Mouse (Mus musculus) embryonic facial prominence, embryonic 14.5 days (tissue): ENCODE measurements at regions not wholly inside any gene's neighbourhood (a gene's known extent, or its start where the extent isn't known, plus 50 kb on each side); places are given as distances from the start of the nearest gene placed in this dataset.
A peak's percentile ranks its signal among the peaks of the same experiment; 100 is the strongest.

Experiments
- ATAC-seq: fragments of 200-750 bp; cut with Nextera tagmentation; 2 replicates; pipeline ENCODE4 v1.8.0; 2017; ENCODE audit warnings: low read depth, moderate number of reproducible peaks, moderate TSS enrichment
- DNase-seq: peaks from one replicate; pipeline ENCODE4 v3.0.0-alpha.2; 2015; ENCODE audit warnings: low spot score
- H3K27ac ChIP-seq: fragments of 300-500 bp; sonication (generic); replicated peaks from 2 replicates; pipeline ENCODE4 v1.5.1; 2014; ENCODE audit warnings: low read depth, mild to moderate bottlenecking, low read length, moderate library complexity
- H3K27me3 ChIP-seq: fragments of 300-500 bp; sonication (generic); replicated peaks from 2 replicates; pipeline ENCODE4 v1.6.1; 2014; ENCODE audit warnings: low read length; ENCODE audit not compliant: control insufficient read depth, insufficient read depth
- H3K36me3 ChIP-seq: fragments of 300-500 bp; sonication (generic); 2 replicates; pipeline ENCODE4 v1.6.1; 2014; ENCODE audit warnings: low read length, mixed read lengths; ENCODE audit not compliant: control insufficient read depth, insufficient read depth
- H3K4me1 ChIP-seq: fragments of 300-500 bp; sonication (generic); 2 replicates; pipeline ENCODE4 v1.6.1; 2014; ENCODE audit warnings: antibody characterized with exemption, low read length; ENCODE audit not compliant: control insufficient read depth, insufficient read depth
- H3K4me2 ChIP-seq: fragments of 300-500 bp; sonication (generic); 2 replicates; pipeline ENCODE4 v1.6.1; 2014; ENCODE audit warnings: low read depth, mild to moderate bottlenecking, low read length, moderate library complexity, mixed read lengths
- H3K4me3 ChIP-seq: fragments of 300-500 bp; sonication (generic); 2 replicates; pipeline ENCODE4 v1.5.1; 2014; ENCODE audit warnings: low read depth, mild to moderate bottlenecking, low read length
- H3K9ac ChIP-seq: fragments of 300-500 bp; sonication (generic); 2 replicates; pipeline ENCODE4 v1.6.1; 2014; ENCODE audit warnings: low read depth, mild to moderate bottlenecking, low read length, moderate library complexity, mixed read lengths
- H3K9me3 ChIP-seq: fragments of 300-500 bp; sonication (generic); 2 replicates; pipeline ENCODE4 v1.6.1; 2016; ENCODE audit warnings: low read length; ENCODE audit not compliant: control insufficient read depth
- WGBS: fragments of 180-500 bp; shearing (Covaris S2); extraction: QIAGEN DNeasy Blood & Tissue Kit; methylation state at CpG from one replicate; pipeline ENCODE4 v1.1.7; 2014; 5-methylcytosine and 5-hydroxymethylcytosine counted together

DNA sequence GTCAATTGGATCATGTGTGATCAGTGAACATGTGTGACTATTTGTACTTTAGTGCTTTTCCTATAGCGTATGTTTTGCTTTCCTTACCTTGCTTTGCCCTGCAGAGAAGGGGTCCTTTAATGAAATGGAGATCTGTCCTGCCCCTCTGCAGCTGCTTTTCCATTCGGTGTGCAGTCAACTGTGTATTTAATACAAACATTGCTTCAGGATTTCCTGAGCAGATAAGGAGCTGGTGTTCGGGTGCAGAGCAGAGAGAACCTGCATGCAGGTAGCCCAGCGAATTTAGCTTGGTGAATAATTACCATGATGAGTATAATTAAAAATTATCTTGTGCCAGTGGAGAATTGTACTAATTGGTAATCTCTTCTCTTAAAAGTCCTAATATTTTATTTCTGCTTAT lies 249.4 kb downstream of the Olfr1505 start:
- H3K9ac ChIP-seq: no peak overlapping the region
- no peaks in the 10 kb centered on the region for H3K36me3 ChIP-seq
- H3K27me3 ChIP-seq: no peaks in the 10 kb centered on the region
- no peak overlapping the region for H3K27ac ChIP-seq
- DNase-seq (no peak), ATAC-seq (no peak)
- WGBS: 40% methylated on average over 4 of the region's 4 CpGs
- no peak overlapping the region for H3K4me2 ChIP-seq
- no peaks in the 10 kb centered on the region for H3K4me1 ChIP-seq
- H3K9me3 ChIP-seq: no peaks in the 10 kb centered on the region
- H3K4me3 ChIP-seq: no peak overlapping the region

DNA sequence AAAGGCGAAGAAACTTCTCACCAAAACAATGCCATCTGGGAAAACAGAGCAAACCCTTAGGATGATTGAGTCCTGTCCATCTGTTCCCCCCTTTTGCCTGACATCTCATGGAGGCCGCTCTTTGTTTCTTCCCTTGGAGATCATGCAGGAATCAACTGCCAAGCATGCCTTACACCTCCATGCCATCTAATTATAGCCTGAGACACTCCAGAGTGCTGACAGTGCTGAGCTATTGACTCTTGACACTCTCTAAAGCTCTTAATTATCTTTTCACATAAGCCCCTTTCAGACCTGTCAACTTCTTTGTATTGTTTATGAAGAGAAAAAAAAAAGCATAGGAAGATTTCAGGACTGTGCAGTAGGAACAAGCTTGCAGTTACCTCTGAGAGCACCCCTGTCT lies 252.4 kb downstream of the Olfr1505 start:
- Histone ChIP-seq H3K9me3 (no peaks in the 10 kb centered on the region), H3K27ac (no peak overlapping the region), H3K4me1 (no peaks in the 10 kb centered on the region), H3K4me2 (no peak overlapping the region), H3K36me3 (no peaks in the 10 kb centered on the region), H3K27me3 (no peaks in the 10 kb centered on the region), H3K4me3 (no peak overlapping the region), H3K9ac (no peak overlapping the region)
- ATAC-seq: no peak
- peak; percentile 13 for DNase-seq
- WGBS: 69% methylated on average over 2 of the region's 2 CpGs

DNA sequence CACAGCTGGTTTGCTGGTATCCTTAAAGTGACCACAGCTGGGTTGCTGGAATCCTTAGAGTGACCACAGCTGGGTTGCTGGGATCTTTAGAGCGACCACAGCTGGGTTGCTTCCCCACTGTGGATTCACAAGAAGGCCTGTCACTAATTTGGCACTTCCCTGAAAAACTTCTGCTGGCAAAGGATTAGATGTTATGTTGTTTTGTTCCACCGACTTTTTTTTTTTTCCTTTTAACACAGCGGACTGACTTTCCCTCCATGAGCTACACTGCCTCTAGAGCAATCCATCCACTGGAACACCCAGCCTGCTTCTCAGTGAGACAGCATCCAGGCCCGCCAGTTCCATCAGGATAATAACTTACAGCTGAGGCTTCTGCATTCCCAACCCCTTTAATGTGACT lies 266.9 kb downstream of the Olfr1505 start:
- Histone ChIP-seq H3K9me3 (no peaks in the 10 kb centered on the region), H3K36me3 (no peaks in the 10 kb centered on the region), H3K4me2 (no peak overlapping the region), H3K9ac (no peak overlapping the region), H3K4me1 (no peaks in the 10 kb centered on the region), H3K4me3 (no peak overlapping the region), H3K27ac (no peak overlapping the region), H3K27me3 (no peaks in the 10 kb centered on the region)
- peak; percentile 92 for DNase-seq
- ATAC-seq: peak; percentile 83
- WGBS: 14% methylated on average over 4 of the region's 4 CpGs

DNA sequence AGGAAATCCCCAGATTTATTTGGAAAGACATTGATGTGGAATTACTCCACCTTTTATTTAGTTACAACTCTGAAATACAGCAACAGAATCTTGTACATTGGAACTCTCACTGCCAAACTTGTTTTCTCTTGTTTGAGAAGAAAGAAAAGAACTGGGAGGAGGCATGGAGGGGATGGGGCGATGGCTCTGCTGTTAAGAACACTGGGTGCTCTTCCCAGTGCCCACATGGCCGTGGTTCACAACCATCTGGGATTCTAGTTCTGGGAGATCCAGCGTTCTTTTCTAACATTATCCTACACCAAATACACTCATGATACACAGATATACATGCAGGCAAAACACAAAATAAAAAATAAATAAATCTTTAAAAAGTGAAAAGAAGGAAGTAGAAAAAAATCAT lies 267.6 kb downstream of the Olfr1505 start:
- DNase-seq (peak; percentile 16), ATAC-seq (no peak)
- 58% methylated on average over 3 of the region's 3 CpGs for WGBS
- Histone ChIP-seq H3K36me3 (no peaks in the 10 kb centered on the region), H3K9me3 (no peaks in the 10 kb centered on the region), H3K4me3 (no peak overlapping the region), H3K27me3 (no peaks in the 10 kb centered on the region), H3K4me1 (no peaks in the 10 kb centered on the region), H3K27ac (no peak overlapping the region), H3K4me2 (no peak overlapping the region), H3K9ac (no peak overlapping the region)

DNA sequence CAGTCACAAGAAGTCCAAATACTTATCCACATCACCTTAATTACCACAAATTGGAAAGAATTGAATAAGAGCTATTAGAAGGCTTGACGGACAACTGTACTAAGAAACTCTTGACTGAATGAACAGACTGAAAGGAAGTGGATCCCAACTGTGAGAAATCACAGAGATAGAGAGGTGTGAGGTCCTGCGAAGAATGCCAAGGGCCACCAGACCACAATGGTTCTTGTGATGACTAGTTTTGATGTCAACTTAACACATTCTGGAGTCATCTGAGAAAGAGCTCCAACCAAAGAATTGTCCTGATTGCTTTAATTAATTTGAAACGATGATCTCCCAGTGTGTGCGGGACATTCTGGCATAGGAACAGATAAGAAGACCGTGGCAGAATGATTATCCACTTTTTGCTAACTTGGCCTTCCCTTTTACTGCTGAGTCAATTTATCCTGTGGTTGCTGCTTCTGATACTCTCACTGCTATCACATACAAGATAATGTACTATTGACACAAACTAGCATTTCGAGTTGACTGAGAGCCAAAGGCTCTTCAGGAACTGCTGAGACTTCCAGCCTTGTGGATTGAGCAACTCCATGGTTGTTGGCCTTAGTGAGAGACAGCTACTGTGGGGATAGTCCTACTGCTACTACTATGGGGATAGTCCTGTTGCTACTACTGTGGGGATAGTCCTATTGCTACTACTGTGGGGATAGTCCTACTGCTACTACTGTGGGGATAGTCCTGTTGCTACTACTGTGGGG lies 268.5 kb downstream of the Olfr1505 start:
- H3K4me2 ChIP-seq: no peak overlapping the region
- 81% methylated on average over 6 of the region's 6 CpGs for WGBS
- H3K27me3 ChIP-seq: no peaks in the 10 kb centered on the region
- peak; percentile 4 for DNase-seq
- H3K4me1 ChIP-seq: no peaks in the 10 kb centered on the region
- H3K36me3 ChIP-seq: no peaks in the 10 kb centered on the region
- H3K27ac ChIP-seq: no peak overlapping the region
- no peak overlapping the region for H3K9ac ChIP-seq
- no peak for ATAC-seq
- H3K9me3 ChIP-seq: 0 out of 2 replicates have a peak, but pooled peaks cover 4% of the 10 kb centered on the region
- H3K4me3 ChIP-seq: no peak overlapping the region

DNA sequence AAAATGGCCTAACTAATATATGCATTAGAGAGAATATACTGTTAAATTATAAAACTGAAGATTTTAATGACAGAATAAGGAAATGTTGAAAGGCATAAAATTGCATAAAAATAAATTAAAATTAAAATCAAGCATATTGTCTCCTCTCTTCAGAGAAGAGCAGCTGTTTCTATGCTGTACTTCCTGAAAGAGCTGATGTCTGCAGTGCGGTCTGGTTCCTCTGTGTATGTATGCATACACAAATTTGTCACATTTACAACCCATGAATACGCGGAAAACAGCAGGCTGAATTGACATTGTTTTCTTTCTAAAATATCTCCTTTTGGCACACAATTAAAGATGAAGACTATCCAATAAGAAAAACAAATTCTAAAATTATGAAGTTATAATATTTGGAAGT lies 278.5 kb downstream of the Olfr1505 start:
- H3K27ac ChIP-seq: no peak overlapping the region
- DNase-seq: peak; percentile 13
- no peak overlapping the region for H3K9ac ChIP-seq
- no peaks in the 10 kb centered on the region; the same call in 1 of the 2 replicates for H3K27me3 ChIP-seq
- no peak for ATAC-seq
- no peaks in the 10 kb centered on the region for H3K4me1 ChIP-seq
- no peaks in the 10 kb centered on the region for H3K36me3 ChIP-seq
- no peak overlapping the region for H3K4me3 ChIP-seq
- WGBS: 71% methylated on average over 3 of the region's 3 CpGs
- H3K9me3 ChIP-seq: 0 out of 2 replicates have a peak, but pooled peaks cover under 1% of the 10 kb centered on the region
- no peak overlapping the region for H3K4me2 ChIP-seq

DNA sequence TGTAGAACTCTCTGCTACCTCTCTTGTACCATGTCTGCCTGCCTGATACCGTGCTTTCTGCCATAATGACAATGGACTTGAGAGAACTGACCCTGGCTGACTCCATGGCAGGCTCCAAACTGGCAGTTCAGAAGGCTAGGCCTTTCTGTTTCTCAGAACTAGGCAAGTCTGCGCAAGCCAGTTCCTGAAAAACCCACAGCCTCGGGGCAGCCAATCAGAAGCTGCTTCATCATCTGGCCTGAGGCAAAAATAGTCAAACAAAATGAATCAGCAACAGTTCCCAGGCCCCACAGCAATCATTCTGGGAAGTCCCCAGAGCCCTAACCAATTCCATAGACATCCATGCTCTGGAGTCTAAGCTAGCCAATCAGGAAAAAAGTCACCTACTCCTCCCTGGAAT lies 284.5 kb downstream of the Olfr1505 start:
- peak; percentile 10 for DNase-seq
- Histone ChIP-seq H3K4me1 (no peaks in the 10 kb centered on the region), H3K27me3 (no peaks in the 10 kb centered on the region), H3K4me3 (no peak overlapping the region), H3K4me2 (no peak overlapping the region), H3K36me3 (no peaks in the 10 kb centered on the region), H3K9ac (no peak overlapping the region), H3K9me3 (no peaks in the 10 kb centered on the region), H3K27ac (no peak overlapping the region)
- 87% methylated on average over 3 of the region's 3 CpGs for WGBS
- no peak for ATAC-seq

DNA sequence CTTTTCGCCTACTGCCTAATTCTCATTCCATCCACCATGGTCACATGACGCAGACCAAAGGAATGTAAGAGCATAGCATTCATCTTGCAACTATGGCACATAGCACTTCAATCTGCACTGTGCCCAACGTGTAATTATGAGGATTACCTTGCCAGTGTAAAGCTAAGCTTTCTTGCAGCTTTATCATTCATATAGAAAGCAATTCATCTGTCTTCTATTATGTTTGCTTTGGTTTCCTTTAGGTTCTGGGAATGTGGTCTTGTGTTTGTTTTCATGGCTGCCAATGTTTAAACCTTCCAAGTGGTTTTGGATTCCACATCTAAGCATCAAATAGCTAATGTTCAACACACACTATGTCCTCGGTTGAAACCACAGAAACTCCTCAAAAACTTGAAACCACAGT lies 307.2 kb downstream of the Olfr1505 start:
- H3K4me1 ChIP-seq: peaks cover 7% of the 10 kb centered on the region; the same call in 1 of the 2 replicates
- no peaks in the 10 kb centered on the region for H3K36me3 ChIP-seq
- no peak overlapping the region for H3K4me2 ChIP-seq
- WGBS: 45% methylated on average over 4 of the region's 4 CpGs
- peak; percentile 91 for DNase-seq
- no peak overlapping the region for H3K27ac ChIP-seq
- ATAC-seq: peak; percentile 95
- no peaks in the 10 kb centered on the region for H3K9me3 ChIP-seq
- H3K4me3 ChIP-seq: no peak overlapping the region
- no peak overlapping the region for H3K9ac ChIP-seq
- H3K27me3 ChIP-seq: no peaks in the 10 kb centered on the region

DNA sequence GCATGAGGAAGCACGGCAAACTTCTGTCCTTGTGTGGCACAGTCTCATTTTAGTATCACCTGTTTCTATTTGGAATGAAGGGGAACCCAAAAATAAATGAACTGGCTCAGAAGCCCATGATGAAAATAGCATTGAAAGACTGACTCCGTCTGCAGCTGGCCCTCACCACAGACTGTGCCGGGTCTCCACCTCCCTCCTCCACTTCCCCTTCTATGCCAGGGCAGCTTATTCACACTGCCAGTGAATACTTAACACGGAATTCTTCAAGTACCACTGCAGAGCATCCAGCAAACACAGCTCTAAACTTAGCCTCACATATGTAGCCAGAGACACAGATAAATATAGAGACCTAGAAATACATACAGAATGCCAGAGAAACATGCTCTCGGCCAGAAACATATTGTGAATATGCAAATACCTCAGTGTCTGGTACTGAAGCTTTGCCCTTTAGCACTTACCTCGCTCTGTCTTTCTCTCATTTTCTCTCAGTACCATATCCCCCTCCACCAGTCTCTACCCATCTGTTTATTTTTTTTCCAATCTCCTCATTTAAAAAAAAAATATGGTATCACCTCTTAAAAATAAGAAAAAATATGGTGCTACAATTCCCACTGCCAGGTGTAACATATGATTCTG lies 311.8 kb downstream of the Olfr1505 start:
- H3K27me3 ChIP-seq: no peaks in the 10 kb centered on the region
- ATAC-seq (peak; percentile 45), DNase-seq (peak; percentile 39)
- WGBS: 40% methylated on average over 6 of the region's 6 CpGs
- no peaks in the 10 kb centered on the region for H3K36me3 ChIP-seq
- no peak overlapping the region for H3K4me3 ChIP-seq
- H3K27ac ChIP-seq: no peak overlapping the region
- no peak overlapping the region for H3K9ac ChIP-seq
- H3K4me2 ChIP-seq: no peak overlapping the region
- peaks cover 3% of the 10 kb centered on the region; the same call in 1 of the 2 replicates for H3K4me1 ChIP-seq
- H3K9me3 ChIP-seq: no peaks in the 10 kb centered on the region
